ENCODE assay signal across 19 mouse cellular contexts in genomic region chr12:70216229-70216800, GRCm38 (mm10). TPM values are rescaled to one million over a fixed set of nuclear protein-coding genes. Genes with fewer than 3 reads are reported as not detected.
A peak's percentile ranks its signal among the peaks of the same experiment; 100 is the strongest.
DNase-seq lines count a peak whose midpoint lies in the region; ATAC-seq and TF ChIP-seq lines count a peak whose summit lies in the region.
"Had no signal": no experiment of that assay in that cellular context is flagged by ENCODE, and none has a peak within 500 bp of the region (broad histone marks: within the 10 kb centered on the region; RNA-seq: fewer than 3 reads in every experiment).

No protein-coding gene starts in this region.

- WGBS in embryonic facial prominence, embryonic 14.5 days, result 59% methylated on average over 16 of the region's 16 CpGs
- WGBS in embryonic facial prominence, embryonic 10.5 days, result 69% methylated on average over 16 of the region's 16 CpGs
- WGBS in kidney, embryonic 15.5 days, result 67% methylated on average over 16 of the region's 16 CpGs
- WGBS in lung, postnatal 0 days, result 42% methylated on average over 16 of the region's 16 CpGs
- 62% methylated on average over 16 of the region's 16 CpGs for WGBS in lung, adult 2 months
- WGBS in midbrain, embryonic 15.5 days, result 27% methylated on average over 16 of the region's 16 CpGs

- no peak for TF ChIP-seq EP300 in lung, postnatal 0 days (IDR thresholded peaks at IDR 0.05)

- TF ChIP-seq POLR2A in lung, adult 2 months (IDR thresholded peaks at IDR 0.05; ENCODE audit: borderline replicate concordance, extremely low read depth, low read depth, low read length), result no peak

- no peak for TF ChIP-seq CTCF in lung, postnatal 0 days (IDR thresholded peaks at IDR 0.05)
- TF ChIP-seq CTCF in lung, adult 2 months (IDR thresholded peaks at IDR 0.05; ENCODE audit: insufficient read depth, low read length), result no peak

- no peak overlapping the region for H3K9ac ChIP-seq in embryonic facial prominence, embryonic 14.5 days (ENCODE audit: low read depth, low read length)
- H3K9ac ChIP-seq in kidney, embryonic 15.5 days, result no peak overlapping the region
- H3K9ac ChIP-seq in lung, postnatal 0 days (replicated peaks; ENCODE audit: low read depth), result no peak overlapping the region
- no peak overlapping the region for H3K9ac ChIP-seq in midbrain, embryonic 15.5 days
- H3K9ac ChIP-seq: embryonic facial prominence, embryonic 12.5 days; liver, embryonic 13.5 days; neural tube, embryonic 13.5 days had no signal

- H3K4me3 ChIP-seq in embryonic facial prominence, embryonic 14.5 days (ENCODE audit: low read depth, low read length), result no peak overlapping the region
- no peak overlapping the region for H3K4me3 ChIP-seq in embryonic facial prominence, embryonic 10.5 days
- no peak overlapping the region for H3K4me3 ChIP-seq in kidney, embryonic 15.5 days (replicated peaks)
- no peak overlapping the region for H3K4me3 ChIP-seq in lung, postnatal 0 days (ENCODE audit: low read depth, low read length)
- H3K4me3 ChIP-seq in lung, adult 2 months (replicated peaks; ENCODE audit: extremely low read depth, low read depth, low read length), result no peak overlapping the region
- H3K4me3 ChIP-seq in midbrain, embryonic 15.5 days, result no peak overlapping the region
- H3K4me3 ChIP-seq: embryonic facial prominence, embryonic 12.5 days; layer of hippocampus, adult 2 months; limb, embryonic 10.5 days; liver, embryonic 13.5 days; neural tube, embryonic 13.5 days had no signal

- no peak for DNase-seq in embryonic facial prominence, embryonic 14.5 days (ENCODE audit: low spot score)
- DNase-seq in embryonic facial prominence, embryonic 10.5 days (ENCODE audit: low spot score), result no peak
- DNase-seq in kidney, postnatal 10 days, result peak; percentile 35
- DNase-seq in lung, postnatal 0 days (ENCODE audit: low spot score), result no peak
- no peak for DNase-seq in lung, adult 2 months
- DNase-seq in urinary bladder, adult 2 months (ENCODE audit: low spot score), result no peak
- DNase-seq: adrenal gland, postnatal 10 days; cerebellum, adult 2 months; gastrocnemius, postnatal 25 days; heart, postnatal 10 days; kidney, adult 8-10 months; liver, embryonic 13.5 days; thymus, postnatal 36 days had no signal

- H3K27ac ChIP-seq in embryonic facial prominence, embryonic 14.5 days (replicated peaks; ENCODE audit: low read depth, low read length), result no peak overlapping the region
- no peak overlapping the region for H3K27ac ChIP-seq in embryonic facial prominence, embryonic 10.5 days (replicated peaks)
- H3K27ac ChIP-seq in kidney, embryonic 15.5 days, result no peak overlapping the region; the same call in 1 of the 2 replicates
- no peak overlapping the region for H3K27ac ChIP-seq in lung, postnatal 0 days (ENCODE audit: low read length)
- no peak overlapping the region for H3K27ac ChIP-seq in midbrain, embryonic 15.5 days
- H3K27ac ChIP-seq: embryonic facial prominence, embryonic 12.5 days; layer of hippocampus, adult 2 months; limb, embryonic 10.5 days; liver, embryonic 13.5 days; neural tube, embryonic 13.5 days had no signal

- H3K27me3 ChIP-seq in embryonic facial prominence, embryonic 14.5 days (replicated peaks; ENCODE audit: control insufficient read depth, insufficient read depth, low read length), result no peaks in the 10 kb centered on the region
- H3K27me3 ChIP-seq in embryonic facial prominence, embryonic 10.5 days (replicated peaks; ENCODE audit: low read depth, poor library complexity, severe bottlenecking), result no peaks in the 10 kb centered on the region
- no peaks in the 10 kb centered on the region for H3K27me3 ChIP-seq in kidney, embryonic 15.5 days
- no peaks in the 10 kb centered on the region for H3K27me3 ChIP-seq in lung, postnatal 0 days (replicated peaks; ENCODE audit: insufficient read depth, low read length)
- no peaks in the 10 kb centered on the region for H3K27me3 ChIP-seq in midbrain, embryonic 15.5 days (replicated peaks)
- H3K27me3 ChIP-seq: embryonic facial prominence, embryonic 12.5 days; liver, embryonic 13.5 days; neural tube, embryonic 13.5 days had no signal

- H3K9me3 ChIP-seq in embryonic facial prominence, embryonic 14.5 days (ENCODE audit: control insufficient read depth, low read length), result no peaks in the 10 kb centered on the region
- no peaks in the 10 kb centered on the region for H3K9me3 ChIP-seq in embryonic facial prominence, embryonic 10.5 days
- no peaks in the 10 kb centered on the region for H3K9me3 ChIP-seq in kidney, embryonic 15.5 days (replicated peaks)
- no peaks in the 10 kb centered on the region for H3K9me3 ChIP-seq in lung, postnatal 0 days (ENCODE audit: low read length)
- no peaks in the 10 kb centered on the region for H3K9me3 ChIP-seq in midbrain, embryonic 15.5 days
- H3K9me3 ChIP-seq: embryonic facial prominence, embryonic 12.5 days; limb, embryonic 10.5 days; liver, embryonic 13.5 days; neural tube, embryonic 13.5 days had no signal

- H3K36me3 ChIP-seq in embryonic facial prominence, embryonic 14.5 days (ENCODE audit: control insufficient read depth, insufficient read depth, low read length), result no peaks in the 10 kb centered on the region
- H3K36me3 ChIP-seq in embryonic facial prominence, embryonic 10.5 days (replicated peaks), result no peaks in the 10 kb centered on the region
- H3K36me3 ChIP-seq in kidney, embryonic 15.5 days, result no peaks in the 10 kb centered on the region
- peaks cover 8% of the 10 kb centered on the region; the same call in 1 of the 2 replicates for H3K36me3 ChIP-seq in lung, postnatal 0 days (ENCODE audit: insufficient read depth, low read length)
- no peaks in the 10 kb centered on the region for H3K36me3 ChIP-seq in midbrain, embryonic 15.5 days (replicated peaks)
- H3K36me3 ChIP-seq: embryonic facial prominence, embryonic 12.5 days; limb, embryonic 10.5 days; neural tube, embryonic 13.5 days had no signal

- H3K4me1 ChIP-seq in embryonic facial prominence, embryonic 14.5 days (ENCODE audit: control insufficient read depth, insufficient read depth, low read length), result no peaks in the 10 kb centered on the region
- H3K4me1 ChIP-seq in embryonic facial prominence, embryonic 10.5 days, result 0 out of 2 replicates have a peak, but pooled peaks cover 4% of the 10 kb centered on the region
- H3K4me1 ChIP-seq in kidney, embryonic 15.5 days, result peaks cover 18% of the 10 kb centered on the region
- H3K4me1 ChIP-seq in lung, postnatal 0 days (ENCODE audit: insufficient read depth, low read depth, low read length), result no peaks in the 10 kb centered on the region
- H3K4me1 ChIP-seq in lung, adult 2 months (ENCODE audit: control insufficient read depth, insufficient read depth, low read length), result no peaks in the 10 kb centered on the region
- H3K4me1 ChIP-seq in midbrain, embryonic 15.5 days, result peaks cover 5% of the 10 kb centered on the region; the same call in 1 of the 2 replicates
- H3K4me1 ChIP-seq: embryonic facial prominence, embryonic 12.5 days; limb, embryonic 10.5 days had no signal

- H3K4me2 ChIP-seq in embryonic facial prominence, embryonic 14.5 days (ENCODE audit: low read depth, low read length), result no peak overlapping the region
- no peak overlapping the region for H3K4me2 ChIP-seq in kidney, embryonic 15.5 days
- no peak overlapping the region for H3K4me2 ChIP-seq in lung, postnatal 0 days (replicated peaks; ENCODE audit: low read depth, low read length)
- H3K4me2 ChIP-seq in midbrain, embryonic 15.5 days, result 0 out of 2 replicates have a peak overlapping the region, but pooled peaks have one; percentile 0
- H3K4me2 ChIP-seq: embryonic facial prominence, embryonic 12.5 days; liver, embryonic 13.5 days; neural tube, embryonic 13.5 days had no signal

- peak; percentile 26; the same call in 1 of the 2 replicates for ATAC-seq in embryonic facial prominence, embryonic 14.5 days (ENCODE audit: low read depth)
- ATAC-seq in kidney, embryonic 15.5 days (replicated peaks; ENCODE audit: low FRiP score), result no peak
- peak; percentile 23; the same call in 1 of the 2 replicates for ATAC-seq in lung, postnatal 0 days
- ATAC-seq in midbrain, embryonic 15.5 days (replicated peaks), result peak; percentile 45; the same call in 1 of the 2 replicates

RNA-seq across cellular contexts. Expression of gene Pygl, which starts 15.0 kb away (rescaled TPM):
- polyA plus RNA-seq in embryonic facial prominence, embryonic 14.5 days (2014; fragmentation: Nextera tagmentation; extraction: Ambion mirVana), result 22.2 and 23.4 TPM in 2 replicates
- 8.4 and 8.6 TPM in 2 replicates for polyA plus RNA-seq in embryonic facial prominence, embryonic 10.5 days (2016; fragmentation: Nextera tagmentation; extraction: Ambion mirVana)
- polyA plus RNA-seq in kidney, embryonic 15.5 days (2015; fragmentation: Nextera tagmentation; extraction: Ambion mirVana), result 37.6 and 38.5 TPM in 2 replicates
- 46.3 and 63.1 TPM in 2 replicates for polyA plus RNA-seq in lung, postnatal 0 days (2015; fragmentation: Nextera tagmentation; extraction: Ambion mirVana)
- polyA plus RNA-seq in lung, adult 2 months (2012; rRNA removed), result 25.9 and 43.4 TPM in 2 replicates
- 8.6 and 9.1 TPM in 2 replicates for polyA plus RNA-seq in midbrain, embryonic 15.5 days (2015; fragmentation: Nextera tagmentation; extraction: Ambion mirVana)
- polyA plus RNA-seq in urinary bladder, adult 2 months (2012; rRNA removed), result 26.2 and 27.3 TPM in 2 replicates
